Mouse (Mus musculus) lung, adult 2 months (tissue): ENCODE data around the gene Sec24a.

Experiments used
- CTCF ChIP-seq: fragments of 200-500 bp; IDR thresholded peaks from 2 replicates; pipeline ENCODE4 v1.5.1; 2011; ENCODE audit warnings: mild to moderate bottlenecking, low read length, control low read depth; ENCODE audit not compliant: insufficient read depth
- POLR2A ChIP-seq: fragments of 200-500 bp; IDR thresholded peaks from 2 replicates; pipeline ENCODE4 v1.6.1; 2011; ENCODE audit warnings: low read depth, mild to moderate bottlenecking, control low read depth, low read length, borderline replicate concordance; ENCODE audit errors: extremely low read depth

GRCm38 (mm10) chr11:51757023-51757422 lies 6.4 kb downstream of the Sec24a start:
- TF ChIP-seq CTCF (no peak), POLR2A (no peak)
